Mouse (Mus musculus): ENCODE data around the gene Itpkb.

GRCm38 (mm10) chr1:180390321-180390731, 60.0 kb downstream of the Itpkb start:
- no peak for TF ChIP-seq CTCF (IDR thresholded peaks at IDR 0.05; ENCODE audit: low read depth, low read length)
- no peak for TF ChIP-seq POLR2A (IDR thresholded peaks at IDR 0.05; ENCODE audit: borderline replicate concordance, low read depth, low read length)
